Mouse (Mus musculus) c-Kit-positive CD71-negative TER-119-negative erythroid progenitor cells, embryonic 14.5 days (primary cell): Measurements from ENCODE around the gene Man2b1.
"Not testable (repeated sequence)": the region's sequence is repeated elsewhere in the genome, so short reads cannot be mapped to it uniquely, and the experiment has no call there.

Source experiments
- DNase-seq: peaks from one replicate; pipeline ENCODE4 v3.0.0-alpha.2; 2013; ENCODE audit warnings: low read depth

Gene Man2b1

DNA sequence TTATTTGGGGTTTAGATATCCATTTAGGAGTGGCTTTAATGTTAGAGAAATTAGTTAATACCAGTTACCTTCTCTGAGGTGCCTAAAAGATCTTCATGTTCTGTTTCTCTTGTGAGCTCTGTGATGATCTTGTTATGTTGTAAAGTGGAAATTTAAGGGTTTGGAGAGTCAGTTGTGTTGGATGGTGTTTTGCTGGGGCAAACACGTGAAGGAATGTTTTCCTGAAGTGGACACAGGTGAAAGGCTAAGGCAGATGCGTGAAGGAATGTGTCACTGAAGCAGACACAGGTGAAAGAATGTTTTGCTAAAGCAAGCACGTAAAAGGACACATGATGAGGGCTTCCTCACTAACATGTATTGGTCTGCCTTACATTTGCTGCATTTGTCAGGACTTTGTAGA lies 39.9 kb downstream of the Man2b1 start, which contains the start of gene Zfp791:
TSS of gene Zfp791 (minus strand) at position 101 of the 400 bp plus-strand sequence.
- DNase-seq: no peak

DNA sequence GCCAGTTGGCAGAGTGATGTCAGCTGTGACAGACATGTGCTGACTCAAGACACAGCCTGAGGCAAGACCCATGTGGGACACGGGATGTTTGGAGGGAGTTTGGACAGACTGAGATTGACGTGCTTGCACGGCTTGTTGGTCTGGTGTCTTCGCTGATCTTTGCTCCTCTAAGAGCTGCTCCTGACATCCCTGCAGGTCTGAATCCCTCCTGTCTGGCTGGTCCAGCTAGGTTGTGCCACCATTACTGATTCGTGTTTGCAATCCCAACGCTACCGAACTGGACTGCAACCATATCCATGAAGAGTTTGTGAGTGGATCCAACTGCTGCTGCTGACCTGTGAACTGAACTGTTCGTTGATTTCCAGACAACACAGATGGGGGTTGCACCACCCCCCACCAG lies 40.6 kb downstream of the Man2b1 start:
- no peak for DNase-seq

DNA sequence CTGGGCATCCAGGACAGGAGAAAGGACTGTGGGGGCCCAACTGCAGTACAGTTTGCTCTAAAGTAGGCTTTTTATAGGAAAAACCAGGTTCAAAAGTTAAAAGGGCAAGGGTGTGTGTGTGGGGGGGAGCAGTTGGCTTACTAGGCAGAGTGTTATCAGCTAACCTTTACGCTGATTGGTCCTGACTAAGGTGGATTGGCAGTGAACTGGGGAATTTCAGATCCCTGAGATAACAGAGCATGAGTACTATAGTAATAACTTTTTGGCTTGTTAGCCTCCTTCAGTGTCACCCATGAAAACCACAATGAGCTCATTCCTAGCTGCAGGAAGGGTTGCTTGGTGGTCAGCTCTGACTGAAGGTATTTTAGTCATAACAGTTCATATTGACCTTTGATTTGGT lies 49.3 kb downstream of the Man2b1 start:
- DNase-seq: no peak

DNA sequence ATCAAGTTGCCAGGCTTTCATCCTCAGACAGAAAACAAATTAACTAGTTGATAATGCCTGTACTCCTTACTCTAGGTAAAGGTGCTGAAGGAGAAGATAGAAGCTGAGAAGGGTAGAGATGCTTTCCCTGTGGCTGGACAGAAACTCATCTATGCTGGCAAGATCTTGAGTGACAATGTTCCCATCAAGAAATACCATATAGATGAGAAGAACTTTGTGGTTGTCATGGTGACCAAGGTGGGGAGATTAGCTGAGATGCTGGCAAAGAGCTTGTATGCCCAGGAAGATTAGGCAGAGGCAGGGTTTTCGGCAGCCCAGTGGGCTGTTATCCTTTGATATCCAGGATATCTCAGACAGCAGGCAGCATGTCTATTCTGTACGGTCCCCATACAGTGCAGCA lies 52.6 kb downstream of the Man2b1 start:
- DNase-seq: not testable (repeated sequence)

DNA sequence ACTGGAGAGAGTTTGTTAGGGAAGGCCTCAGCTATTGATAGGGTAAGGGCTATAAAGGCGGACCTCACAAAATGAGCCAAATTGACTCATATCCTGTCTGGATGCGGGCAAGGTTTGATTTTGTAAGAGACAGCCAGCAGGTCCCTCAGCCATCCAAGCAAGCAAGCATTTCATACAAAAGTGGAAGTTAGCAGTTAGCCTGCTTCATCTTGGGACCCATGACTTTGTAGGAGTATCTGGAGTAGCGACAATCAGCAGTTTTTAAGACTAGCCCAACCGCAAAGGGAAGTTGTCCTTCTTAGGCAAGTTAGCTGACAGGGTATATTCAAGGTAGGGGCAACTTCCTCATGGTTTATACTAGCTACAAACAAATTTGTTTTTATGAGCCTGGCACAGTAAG lies 59.4 kb downstream of the Man2b1 start:
- peak; percentile 42 for DNase-seq
